ENCODE assay signal across 20 mouse cellular contexts in the genomic region with DNA sequence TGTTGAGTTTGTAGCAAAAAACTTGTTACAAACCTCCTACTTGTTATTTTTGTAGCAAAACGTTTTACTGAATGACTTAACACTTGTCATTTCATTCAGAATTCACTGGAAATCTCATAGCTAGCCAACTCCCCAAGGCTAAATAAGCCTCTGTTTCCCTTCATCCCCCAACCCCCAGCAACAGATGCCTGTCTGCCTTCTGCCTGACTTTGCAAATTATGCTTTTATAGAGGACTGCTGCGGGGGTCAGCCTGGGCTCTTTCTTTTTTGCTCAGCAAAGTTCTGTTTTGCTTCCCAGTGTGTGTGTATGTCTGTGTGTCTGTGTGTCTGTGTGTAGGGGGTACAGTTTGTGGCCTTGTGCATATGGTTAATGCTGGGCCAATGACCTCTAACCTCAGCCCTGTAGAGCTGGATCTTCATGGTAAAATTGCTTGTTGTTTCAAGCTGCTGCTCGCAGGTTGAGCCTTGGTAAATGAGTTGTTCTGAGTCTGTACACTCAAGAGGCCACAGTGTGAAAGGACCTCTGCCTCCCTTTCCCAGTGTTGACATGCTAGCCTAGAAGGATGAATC.
A peak's percentile ranks its signal among the peaks of the same experiment; 100 is the strongest.
DNase-seq lines count a peak whose midpoint lies in the region; ATAC-seq and TF ChIP-seq lines count a peak whose summit lies in the region.
"Had no signal": no experiment of that assay in that cellular context is flagged by ENCODE, and none has a peak within 500 bp of the region (broad histone marks: within the 10 kb centered on the region; RNA-seq: fewer than 3 reads in every experiment).

No protein-coding gene starts in this region.

- no peaks in the 10 kb centered on the region for H3K36me3 ChIP-seq in liver, adult 2 months (ENCODE audit: control insufficient read depth, insufficient read depth, low read length)
- no peaks in the 10 kb centered on the region for H3K36me3 ChIP-seq in liver, postnatal 0 days (replicated peaks; ENCODE audit: insufficient read depth, low read length)
- no peaks in the 10 kb centered on the region for H3K36me3 ChIP-seq in forebrain, embryonic 15.5 days
- H3K36me3 ChIP-seq: embryonic facial prominence, embryonic 15.5 days; G1E; hindbrain, embryonic 12.5 days; kidney, embryonic 15.5 days; limb, embryonic 15.5 days had no signal

- no peak for TF ChIP-seq POLR2A in liver, adult 2 months (IDR thresholded peaks at IDR 0.05; ENCODE audit: extremely low read depth, insufficient read depth, low read length)

- no peak overlapping the region for H3K4me2 ChIP-seq in liver, postnatal 0 days (ENCODE audit: low read depth, low read length)
- no peak overlapping the region for H3K4me2 ChIP-seq in forebrain, embryonic 15.5 days (replicated peaks)
- H3K4me2 ChIP-seq: embryonic facial prominence, embryonic 15.5 days; hindbrain, embryonic 12.5 days; kidney, embryonic 15.5 days; limb, embryonic 15.5 days had no signal

- H3K27me3 ChIP-seq in liver, adult 2 months (ENCODE audit: control insufficient read depth, insufficient read depth, low read length), result no peaks in the 10 kb centered on the region
- H3K27me3 ChIP-seq in liver, postnatal 0 days (ENCODE audit: insufficient read depth, low read length), result no peaks in the 10 kb centered on the region
- H3K27me3 ChIP-seq in forebrain, embryonic 15.5 days, result no peaks in the 10 kb centered on the region
- H3K27me3 ChIP-seq: embryonic facial prominence, embryonic 15.5 days; hindbrain, embryonic 12.5 days; kidney, embryonic 15.5 days; limb, embryonic 15.5 days had no signal

- no peaks in the 10 kb centered on the region; the same call in 1 of the 2 replicates for H3K4me1 ChIP-seq in liver, adult 2 months (ENCODE audit: control insufficient read depth, insufficient read depth, low read length)
- no peaks in the 10 kb centered on the region for H3K4me1 ChIP-seq in liver, postnatal 0 days (ENCODE audit: insufficient read depth)
- H3K4me1 ChIP-seq in forebrain, embryonic 15.5 days, result peaks cover 16% of the 10 kb centered on the region

- no peak for TF ChIP-seq EP300 in liver, postnatal 0 days (IDR thresholded peaks at IDR 0.05; ENCODE audit: low read depth)

- no peak for DNase-seq in frontal cortex, postnatal 36 days (ENCODE audit: low spot score in 2 of 2)
- peak; percentile 6 for DNase-seq in liver, adult 2 months (ENCODE audit: extremely low read depth, low read depth, low spot score)
- DNase-seq in liver, postnatal 0 days, result no peak
- DNase-seq in embryo, embryonic 11 days, result peak; percentile 18
- no peak for DNase-seq in B cell, adult 2 months
- DNase-seq in left cerebral cortex, adult 18-20 months (ENCODE audit: low spot score in 2 of 2), result no peak
- DNase-seq: adrenal gland, postnatal 25 days; cerebellum, adult 8-10 months; gastrocnemius, postnatal 10 days; lung, postnatal 14 days; right cerebral cortex, adult 18-20 months had no signal

- no peak overlapping the region for H3K9ac ChIP-seq in liver, adult 2 months (ENCODE audit: low read depth, low read length)
- H3K9ac ChIP-seq in liver, postnatal 0 days (replicated peaks), result no peak overlapping the region
- H3K9ac ChIP-seq in forebrain, embryonic 15.5 days (replicated peaks), result no peak overlapping the region
- H3K9ac ChIP-seq: embryonic facial prominence, embryonic 15.5 days; hindbrain, embryonic 12.5 days; kidney, embryonic 15.5 days; limb, embryonic 15.5 days had no signal

- no peak overlapping the region for H3K4me3 ChIP-seq in liver, adult 2 months (ENCODE audit: insufficient read depth, low read depth, low read length)
- no peak overlapping the region for H3K4me3 ChIP-seq in liver, postnatal 0 days (ENCODE audit: low read depth, low read length)
- H3K4me3 ChIP-seq in forebrain, embryonic 15.5 days, result no peak overlapping the region
- H3K4me3 ChIP-seq: embryonic facial prominence, embryonic 15.5 days; hindbrain, embryonic 12.5 days; kidney, embryonic 15.5 days; limb, embryonic 15.5 days had no signal

- H3K27ac ChIP-seq in liver, adult 2 months (replicated peaks; ENCODE audit: insufficient read depth, low read depth, low read length), result no peak overlapping the region
- H3K27ac ChIP-seq in liver, postnatal 0 days (ENCODE audit: low read depth), result no peak overlapping the region
- no peak overlapping the region for H3K27ac ChIP-seq in forebrain, embryonic 15.5 days (replicated peaks)
- H3K27ac ChIP-seq: embryonic facial prominence, embryonic 15.5 days; hindbrain, embryonic 12.5 days; limb, embryonic 15.5 days; stomach, postnatal 0 days had no signal

- no peaks in the 10 kb centered on the region for H3K9me3 ChIP-seq in liver, postnatal 0 days (ENCODE audit: low read length)
- H3K9me3 ChIP-seq in forebrain, embryonic 15.5 days, result no peaks in the 10 kb centered on the region
- H3K9me3 ChIP-seq: embryonic facial prominence, embryonic 15.5 days; G1E; hindbrain, embryonic 12.5 days; kidney, embryonic 15.5 days; limb, embryonic 15.5 days had no signal

- no peak for TF ChIP-seq CTCF in liver, adult 2 months (IDR thresholded peaks at IDR 0.05; ENCODE audit: low read depth, low read length)
- TF ChIP-seq CTCF in liver, postnatal 0 days (IDR thresholded peaks at IDR 0.05; ENCODE audit: low read depth), result no peak

- 64% methylated on average over 3 of the region's 3 CpGs for WGBS in liver, adult 2 months
- 58% methylated on average over 3 of the region's 3 CpGs for WGBS in liver, postnatal 0 days (ENCODE audit: insufficient replicate concordance)
- 41% methylated on average over 3 of the region's 3 CpGs for WGBS in forebrain, embryonic 15.5 days

- H3K79me2 ChIP-seq in liver, adult 2 months (ENCODE audit: control insufficient read depth, insufficient read depth, low read length), result no peaks in the 10 kb centered on the region

- ATAC-seq in frontal cortex, adult (ENCODE audit: low TSS enrichment), result peak; percentile 18; the same call in 1 of the 2 replicates
- ATAC-seq in liver, postnatal 0 days, result no peak
- ATAC-seq in forebrain, embryonic 15.5 days (replicated peaks), result 0 out of 2 replicates have a peak, but pooled peaks have one; percentile 39
- ATAC-seq: activated CD4-positive, CD25-positive, alpha-beta regulatory T cell, adult 4 months had no signal

Comparison
In these comparisons a context has a peak if more than half of its experiments do, and no peak if none do; other contexts are left out.
1. DNase-seq: peak in liver, adult 2 months (single experiment) and embryo, embryonic 11 days (single experiment); none in frontal cortex, postnatal 36 days (0 of 2), liver, postnatal 0 days (single experiment), B cell, adult 2 months (0 of 2) and left cerebral cortex, adult 18-20 months (0 of 2).